Mouse (Mus musculus) intestine, embryonic 16.5 days (tissue): ENCODE data around the gene Htr3b. TPM values are rescaled to one million over a fixed set of nuclear protein-coding genes. Genes with fewer than 3 reads are reported as not detected.

Source experiments
- ATAC-seq: fragments of 200-750 bp; cut with Nextera tagmentation; 2 replicates; pipeline ENCODE4 v1.8.0; 2017; ENCODE audit warnings: moderate TSS enrichment, moderate library complexity
- H3K27ac ChIP-seq: fragments of 300-500 bp; sonication (generic); 2 replicates; pipeline ENCODE4 v1.5.1; 2014; ENCODE audit warnings: mild to moderate bottlenecking, low read length
- H3K27me3 ChIP-seq: fragments of 300-500 bp; sonication (generic); replicated peaks from 2 replicates; pipeline ENCODE4 v1.6.1; 2014; ENCODE audit warnings: low read length, control low read depth, mixed read lengths; ENCODE audit not compliant: control insufficient read depth, insufficient read depth
- H3K36me3 ChIP-seq: fragments of 300-500 bp; sonication (generic); 2 replicates; pipeline ENCODE4 v1.6.1; 2014; ENCODE audit warnings: low read length, control low read depth; ENCODE audit not compliant: control insufficient read depth, insufficient read depth
- H3K4me1 ChIP-seq: fragments of 300-500 bp; sonication (generic); 2 replicates; pipeline ENCODE4 v1.6.1; 2014; ENCODE audit warnings: low read length, control low read depth, mixed read lengths; ENCODE audit not compliant: control insufficient read depth, insufficient read depth
- H3K4me2 ChIP-seq: fragments of 300-500 bp; sonication (generic); 2 replicates; pipeline ENCODE4 v1.6.1; 2014; ENCODE audit warnings: low read depth, low read length, control low read depth
- H3K4me3 ChIP-seq: fragments of 300-500 bp; sonication (generic); 2 replicates; pipeline ENCODE4 v1.5.1; 2014; ENCODE audit warnings: mild to moderate bottlenecking, low read length
- H3K9ac ChIP-seq: fragments of 300-500 bp; sonication (generic); 2 replicates; pipeline ENCODE4 v1.6.1; 2014; ENCODE audit warnings: low read depth, low read length
- H3K9me3 ChIP-seq: fragments of 300-500 bp; sonication (generic); 2 replicates; pipeline ENCODE4 v1.6.1; 2016; ENCODE audit warnings: low read length, control low read depth; ENCODE audit not compliant: control insufficient read depth
- WGBS: fragments of 180-500 bp; shearing (Covaris S2); extraction: QIAGEN DNeasy Blood & Tissue Kit; methylation state at CpG from one replicate; pipeline ENCODE4 v1.1.7; 2014; 5-methylcytosine and 5-hydroxymethylcytosine counted together
- polyA plus RNA-seq: library from polyadenylated mRNA; unstranded; fragments of >200 nt; fragmentation: Nextera tagmentation; extraction: Ambion mirVana; gene quantifications from 2 replicates; pipeline ENCODE4 v1.2.1, GENCODE M21; 2015

Gene Htr3b
- polyA plus RNA-seq = 1.4 TPM in 2 replicates

GRCm38 (mm10) chr9:48964587-48965040, at the start of gene Htr3b:
Htr3b (minus strand) TSS chr9:48964990.
- H3K27ac ChIP-seq = no peak within 1 kb of the TSS
- no peaks in the 10 kb centered on the region for H3K9me3 ChIP-seq
- H3K4me3 ChIP-seq = no peak within 1 kb of the TSS
- 61% methylated on average over 7 of the region's 7 CpGs for WGBS
- no peaks in the 10 kb centered on the region for H3K4me1 ChIP-seq
- H3K9ac ChIP-seq = no peak within 1 kb of the TSS
- no peak for ATAC-seq
- no peak within 1 kb of the TSS for H3K4me2 ChIP-seq
- no peaks in the 10 kb centered on the region for H3K36me3 ChIP-seq
- no peaks in the 10 kb centered on the region for H3K27me3 ChIP-seq

- ATAC-seq = no peak
- WGBS = 83% methylated on average over 6 of the region's 6 CpGs
Observed at GRCm38 (mm10) chr9:48999256-48999655, 34.5 kb upstream of the Htr3b start.

GRCm38 (mm10) chr9:48995735-48996134, 30.9 kb upstream of the Htr3b start:
- 96% methylated on average over 1 of the region's 1 CpGs for WGBS
- no peak for ATAC-seq
- H3K4me2 ChIP-seq = no peak overlapping the region

More at GRCm38 (mm10) chr9:48999256-48999655, 34.5 kb upstream of the Htr3b start:
- 0 out of 2 replicates have a peak, but pooled peaks cover 3% of the 10 kb centered on the region for H3K36me3 ChIP-seq
- H3K4me3 ChIP-seq = no peak overlapping the region
- H3K27ac ChIP-seq = no peak overlapping the region
- H3K9ac ChIP-seq = no peak overlapping the region
- H3K9me3 ChIP-seq = no peaks in the 10 kb centered on the region
- H3K27me3 ChIP-seq = no peaks in the 10 kb centered on the region
- no peak overlapping the region for H3K4me2 ChIP-seq
- no peaks in the 10 kb centered on the region for H3K4me1 ChIP-seq

DNA sequence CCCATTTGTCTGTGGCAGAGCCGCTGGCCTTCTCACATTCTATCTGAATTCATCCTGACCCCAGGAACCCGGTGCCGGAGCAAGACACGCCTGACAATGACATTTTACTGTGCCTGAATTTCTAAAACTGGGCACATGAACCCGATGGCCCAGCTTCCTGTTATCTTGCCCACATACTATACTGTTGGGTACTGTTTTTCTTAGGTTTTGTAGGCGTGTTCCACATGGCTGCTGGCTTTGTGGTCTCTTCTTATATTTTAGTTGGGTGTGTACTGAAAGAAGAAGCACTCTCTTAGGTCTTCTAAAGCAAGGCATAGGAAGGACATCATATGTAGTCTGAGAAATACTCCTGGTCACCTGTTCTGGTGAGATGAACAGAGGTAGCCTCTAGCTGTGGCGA, 30.0 kb upstream of the Htr3b start:
- Histone ChIP-seq H3K4me2 (no peak overlapping the region), H3K27me3 (no peaks in the 10 kb centered on the region), H3K4me3 (no peak overlapping the region), H3K9me3 (no peaks in the 10 kb centered on the region), H3K27ac (no peak overlapping the region), H3K9ac (no peak overlapping the region), H3K36me3 (0 out of 2 replicates have a peak, but pooled peaks cover 3% of the 10 kb centered on the region), H3K4me1 (no peaks in the 10 kb centered on the region)
- 95% methylated on average over 7 of the region's 7 CpGs for WGBS
- ATAC-seq = no peak

More at GRCm38 (mm10) chr9:48995735-48996134, 30.9 kb upstream of the Htr3b start:
- Histone ChIP-seq H3K4me1 (no peaks in the 10 kb centered on the region), H3K9ac (no peak overlapping the region), H3K4me3 (no peak overlapping the region), H3K9me3 (no peaks in the 10 kb centered on the region), H3K27me3 (no peaks in the 10 kb centered on the region), H3K27ac (no peak overlapping the region), H3K36me3 (0 out of 2 replicates have a peak, but pooled peaks cover 6% of the 10 kb centered on the region)

DNA sequence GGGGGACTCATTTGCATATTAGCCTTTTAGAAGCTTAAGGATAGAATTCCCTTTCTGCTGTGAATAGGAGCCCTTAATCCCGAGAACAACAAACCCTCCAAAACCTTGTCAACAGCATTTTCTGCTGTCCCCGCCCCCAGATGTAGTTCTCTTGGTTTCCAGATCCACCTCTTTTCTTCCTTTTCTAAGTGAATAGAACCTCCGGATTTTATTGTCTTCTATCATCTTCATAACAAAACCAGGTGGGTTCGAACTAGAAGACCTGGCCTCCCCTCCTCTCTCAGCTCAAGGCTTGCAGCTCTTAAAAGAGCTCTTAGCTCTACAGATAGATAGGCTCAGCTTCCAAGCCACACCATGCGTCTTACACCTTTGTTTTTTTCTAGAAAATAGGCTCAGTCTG, 26.9 kb upstream of the Htr3b start:
- no peak overlapping the region for H3K4me2 ChIP-seq
- peaks cover 7% of the 10 kb centered on the region for H3K4me1 ChIP-seq
- no peaks in the 10 kb centered on the region for H3K27me3 ChIP-seq
- H3K9ac ChIP-seq = no peak overlapping the region
- no peak overlapping the region for H3K27ac ChIP-seq
- 79% methylated on average over 5 of the region's 5 CpGs for WGBS
- no peak overlapping the region for H3K4me3 ChIP-seq
- no peak for ATAC-seq
- H3K9me3 ChIP-seq = no peaks in the 10 kb centered on the region
- H3K36me3 ChIP-seq = 0 out of 2 replicates have a peak, but pooled peaks cover 3% of the 10 kb centered on the region

DNA sequence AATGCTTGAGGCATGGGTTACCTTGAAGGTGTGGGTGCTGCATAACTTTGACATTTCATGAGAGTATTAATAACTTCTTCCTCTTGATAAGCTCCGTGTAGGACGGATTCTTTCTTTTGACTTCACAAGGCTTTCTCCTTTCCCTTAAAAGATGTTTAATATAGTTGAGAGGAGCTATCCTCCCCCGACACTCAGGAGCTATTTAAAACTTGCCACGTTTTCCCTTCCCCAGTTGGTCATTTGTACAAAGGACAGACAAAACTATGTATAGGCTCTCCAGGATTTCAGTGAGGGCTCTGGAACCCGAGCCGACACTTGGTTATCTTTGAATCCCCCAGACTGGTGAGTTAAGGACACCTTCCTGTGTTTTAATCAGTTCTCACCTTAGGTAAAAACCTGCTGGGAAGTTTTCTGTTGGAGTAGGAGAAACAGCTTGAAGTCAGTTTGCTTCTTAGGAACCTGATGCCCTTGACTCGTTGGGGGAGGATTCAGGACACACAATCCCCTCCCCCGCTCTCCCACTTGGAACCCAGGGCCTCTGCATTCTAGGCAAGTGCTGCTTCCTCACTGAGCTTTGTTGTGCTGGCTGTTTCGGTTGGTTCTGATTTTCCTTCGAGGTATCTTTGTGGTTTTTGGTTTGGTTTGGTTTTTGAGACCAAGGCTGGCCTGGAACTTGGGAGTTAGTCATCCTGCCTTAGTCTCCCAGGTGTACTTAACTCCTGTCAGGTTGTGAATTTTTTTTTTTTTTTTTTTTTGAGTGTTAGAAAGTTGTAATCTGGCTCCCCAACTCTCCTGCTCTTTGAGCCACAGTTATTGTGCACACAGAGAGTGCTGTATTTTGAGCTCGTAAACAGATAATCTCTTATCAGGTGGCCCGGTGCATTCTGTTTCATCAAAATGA, 22.7 kb upstream of the Htr3b start:
- Histone ChIP-seq H3K36me3 (no peaks in the 10 kb centered on the region), H3K9ac (0 out of 2 replicates have a peak overlapping the region, but pooled peaks have one; percentile 0), H3K9me3 (no peaks in the 10 kb centered on the region), H3K4me1 (peaks cover 9% of the 10 kb centered on the region), H3K27ac (no peak overlapping the region), H3K4me3 (no peak overlapping the region), H3K4me2 (peak overlapping the region; percentile 13; the same call in 1 of the 2 replicates), H3K27me3 (no peaks in the 10 kb centered on the region)
- WGBS = 29% methylated on average over 12 of the region's 12 CpGs
- ATAC-seq = no peak

- no peak overlapping the region for H3K27ac ChIP-seq
- H3K4me3 ChIP-seq = no peak overlapping the region
- ATAC-seq = no peak
- 43% methylated on average over 7 of the region's 7 CpGs for WGBS
- peaks cover 10% of the 10 kb centered on the region for H3K4me1 ChIP-seq
- H3K4me2 ChIP-seq = peak overlapping the region; percentile 13; the same call in 1 of the 2 replicates
- H3K9ac ChIP-seq = no peak overlapping the region
- H3K36me3 ChIP-seq = no peaks in the 10 kb centered on the region
- no peaks in the 10 kb centered on the region for H3K9me3 ChIP-seq
- H3K27me3 ChIP-seq = no peaks in the 10 kb centered on the region
Observed at GRCm38 (mm10) chr9:48986616-48987141, 21.9 kb upstream of the Htr3b start.

- peaks cover 13% of the 10 kb centered on the region for H3K4me1 ChIP-seq
- H3K4me2 ChIP-seq = peak overlapping the region; percentile 83
- H3K4me3 ChIP-seq = peak overlapping the region; percentile 79
- H3K27ac ChIP-seq = peak overlapping the region; percentile 76; the same call in 1 of the 2 replicates
- WGBS = under 1% methylated on average over 20 of the region's 20 CpGs
- no peaks in the 10 kb centered on the region for H3K27me3 ChIP-seq
- peak overlapping the region; percentile 87 for H3K9ac ChIP-seq
- no peak for ATAC-seq
- H3K9me3 ChIP-seq = no peaks in the 10 kb centered on the region
- H3K36me3 ChIP-seq = no peaks in the 10 kb centered on the region
Observed at GRCm38 (mm10) chr9:48985708-48986088, 20.9 kb upstream of the Htr3b start.
